Mouse (Mus musculus) liver, postnatal 0 days (tissue): Measurements from ENCODE around the gene Gpr84.

ENCODE experiments used
- CTCF ChIP-seq: sonication (generic); IDR thresholded peaks from 2 replicates; pipeline ENCODE4 v1.5.1; 2016; ENCODE audit warnings: antibody characterized with exemption, low read depth
- EP300 ChIP-seq: IDR thresholded peaks from 2 replicates; pipeline ENCODE4 v1.6.1; 2016; ENCODE audit warnings: antibody characterized with exemption, low read depth, mild to moderate bottlenecking

- TF ChIP-seq CTCF (no peak), EP300 (no peak)
Observed at GRCm38 (mm10) chr15:103341547-103341946, 31.1 kb upstream of the Gpr84 start.
